Mouse (Mus musculus): ENCODE results near the gene Calca. TPM values are rescaled to one million over a fixed set of nuclear protein-coding genes. Genes with fewer than 3 reads are reported as not detected.

The Calca gene
- 0.14 TPM in 1 of 2 replicates, not detected in the other for polyA plus RNA-seq (2012)

GRCm38 (mm10) chr7:114636102-114636501 is at the start of gene Calca:
TSS of gene Calca (minus strand) at chr7:114636357.
- no peak for TF ChIP-seq GATA1 (IDR thresholded peaks at IDR 0.05; ENCODE audit: low read length)

DNA sequence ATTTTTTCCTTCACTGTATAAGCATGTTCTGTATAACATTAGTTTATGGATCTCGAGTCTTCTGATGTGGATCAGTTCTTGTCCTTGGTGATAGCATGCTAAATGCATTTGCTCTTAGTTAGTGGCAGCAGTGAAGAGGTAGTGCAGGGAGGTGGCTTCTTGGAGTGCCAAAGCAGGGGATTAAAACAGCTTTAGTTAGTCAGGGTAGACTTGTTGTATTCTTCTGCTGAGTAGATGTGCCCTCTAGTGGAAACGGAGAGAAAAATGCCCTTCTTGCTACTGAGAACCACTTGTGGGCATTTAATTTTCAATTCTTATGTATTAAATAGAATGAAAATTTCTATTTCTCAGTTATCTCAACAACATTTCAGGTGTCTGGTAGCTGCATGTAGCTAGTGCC is 36.5 kb upstream of the Calca start:
- TF ChIP-seq GATA1 (IDR thresholded peaks at IDR 0.05; ENCODE audit: low read length) = no peak

DNA sequence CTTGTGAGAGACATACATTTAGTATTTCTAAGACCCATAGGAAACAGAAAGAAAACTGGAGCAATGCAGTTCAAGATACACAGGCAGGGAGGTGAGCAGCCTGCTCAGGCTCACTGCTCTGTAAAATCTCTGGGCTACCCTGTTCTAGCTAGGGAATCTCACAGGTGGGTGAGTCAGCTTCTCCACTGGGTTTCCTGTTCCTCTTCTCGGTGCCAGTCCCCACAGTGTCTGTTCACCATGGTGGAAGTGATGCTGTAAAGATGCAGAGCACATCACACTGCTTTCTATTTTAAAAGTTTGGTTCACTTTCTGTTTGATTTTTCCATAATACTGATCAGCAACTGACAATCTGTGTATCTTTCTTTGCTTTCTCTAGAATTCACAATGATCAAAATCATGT is 35.2 kb upstream of the Calca start:
- TF ChIP-seq GATA1 (IDR thresholded peaks at IDR 0.05; ENCODE audit: low read length) = no peak

- no peak for TF ChIP-seq GATA1 (IDR thresholded peaks at IDR 0.05; ENCODE audit: low read length)
Observed at GRCm38 (mm10) chr7:114649730-114650129, 13.6 kb upstream of the Calca start.

- no peak for TF ChIP-seq GATA1 (IDR thresholded peaks at IDR 0.05; ENCODE audit: low read length)
Observed at GRCm38 (mm10) chr7:114648791-114649190, 12.6 kb upstream of the Calca start.

GRCm38 (mm10) chr7:114635569-114636101 is 522 bp downstream of the Calca start:
- no peak for TF ChIP-seq GATA1 (IDR thresholded peaks at IDR 0.05; ENCODE audit: low read length)

DNA sequence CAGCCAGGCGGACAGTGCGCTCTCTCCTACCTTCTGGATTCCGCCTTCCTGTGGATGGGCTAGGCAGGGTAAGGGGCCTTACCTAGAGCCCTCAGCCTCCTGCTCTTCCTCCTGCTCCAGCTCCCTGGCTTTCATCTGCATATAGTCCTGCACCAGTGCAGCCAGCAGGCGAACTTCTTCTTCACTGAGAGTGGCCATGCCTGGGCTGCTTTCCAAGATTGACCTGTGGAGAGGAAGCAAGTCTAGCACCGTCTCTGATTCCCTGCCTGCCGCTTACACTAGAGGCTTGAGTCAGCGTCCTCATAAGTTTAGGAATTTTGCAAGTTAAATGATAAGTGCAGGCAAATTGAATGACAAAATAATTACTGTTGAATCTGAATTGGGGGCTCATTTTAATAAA is 1.8 kb downstream of the Calca start:
- TF ChIP-seq GATA1 (IDR thresholded peaks at IDR 0.05; ENCODE audit: low read length) = no peak

DNA sequence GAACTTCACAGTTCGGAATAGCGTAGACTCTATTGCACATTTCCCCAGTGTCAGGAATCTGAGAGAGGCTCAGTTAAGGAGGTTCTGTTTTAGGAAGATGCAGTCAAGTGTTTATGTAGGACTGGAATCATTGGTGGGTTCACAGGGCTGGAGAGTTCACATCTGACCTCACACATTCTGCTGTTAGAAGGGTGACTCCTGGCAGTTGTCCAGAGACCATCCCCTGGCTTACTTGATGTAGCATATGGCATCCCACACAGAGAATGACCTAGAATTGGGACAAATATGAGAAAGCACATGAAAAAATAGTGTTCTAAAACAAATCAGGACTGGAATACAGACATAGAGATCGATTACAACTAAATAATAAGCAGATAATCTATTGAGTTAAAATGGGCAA is 10.2 kb downstream of the Calca start:
- no peak for TF ChIP-seq GATA1 (IDR thresholded peaks at IDR 0.05; ENCODE audit: low read length)

- TF ChIP-seq GATA1 (IDR thresholded peaks at IDR 0.05; ENCODE audit: low read length) = no peak
Observed at GRCm38 (mm10) chr7:114616759-114617158, 19.4 kb downstream of the Calca start.

DNA sequence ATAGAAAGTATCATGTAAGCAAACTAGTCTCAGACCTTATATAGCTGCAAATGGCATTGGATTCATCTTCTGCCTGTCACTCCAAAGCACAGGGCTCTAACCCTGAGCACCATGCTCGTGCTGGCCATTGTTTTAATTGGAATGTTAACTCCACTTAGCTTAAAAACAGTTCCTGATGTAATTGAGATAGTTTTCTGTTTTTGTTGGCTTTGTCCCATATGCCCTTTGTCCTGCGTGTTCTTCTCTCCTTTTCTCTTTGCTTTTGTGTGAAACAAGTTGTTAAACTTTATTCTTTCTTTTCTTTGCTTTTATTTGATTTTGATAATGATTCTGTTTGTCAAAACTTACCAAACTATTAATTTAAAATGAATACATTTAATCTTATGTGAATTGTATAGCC is 53.7 kb downstream of the Calca start:
- no peak for TF ChIP-seq GATA1 (IDR thresholded peaks at IDR 0.05; ENCODE audit: low read length)

Other genes starting within 250 kb of the Calca start
- 0.01 and 0.11 TPM in 2 replicates for gene Pde3b, start 221.1 kb downstream of the Calca start, polyA plus RNA-seq (2012)
- gene Cyp2r1, start 73.4 kb downstream of the Calca start, polyA plus RNA-seq (2012) = not detected in 2 replicates
- not detected in 2 replicates for gene Calcb, start 82.3 kb upstream of the Calca start, polyA plus RNA-seq (2012)
- gene Insc, start 107.3 kb upstream of the Calca start, polyA plus RNA-seq (2012) = not detected in 2 replicates